Mouse (Mus musculus): Measurements from ENCODE around the gene Lsm14a.
"Not testable (repeated sequence)": the region's sequence is repeated elsewhere in the genome, so short reads cannot be mapped to it uniquely, and the experiment has no call there.

The Lsm14a gene

GRCm38 (mm10) chr7:34373906-34374305 is 19.2 kb downstream of the Lsm14a start:
- no peak for DNase-seq (ENCODE audit: low read depth, low spot score)

GRCm38 (mm10) chr7:34355629-34356028 is 37.5 kb downstream of the Lsm14a start:
- DNase-seq (ENCODE audit: low read depth, low spot score), result no peak

- no peak for DNase-seq (ENCODE audit: low read depth, low spot score)
Measured at GRCm38 (mm10) chr7:34351997-34352396, 41.1 kb downstream of the Lsm14a start.

- no peak for DNase-seq (ENCODE audit: low read depth, low spot score)
Measured at GRCm38 (mm10) chr7:34350166-34350565, 42.9 kb downstream of the Lsm14a start.

GRCm38 (mm10) chr7:34348011-34348410 is 45.1 kb downstream of the Lsm14a start:
- DNase-seq (ENCODE audit: low read depth, low spot score), result no peak

- DNase-seq (ENCODE audit: low read depth, low spot score), result no peak
Measured at GRCm38 (mm10) chr7:34347041-34347440, 46.1 kb downstream of the Lsm14a start.

GRCm38 (mm10) chr7:34346505-34346904 is 46.6 kb downstream of the Lsm14a start:
- no peak for DNase-seq (ENCODE audit: low read depth, low spot score)

- no peak for DNase-seq (ENCODE audit: low read depth, low spot score)
Measured at GRCm38 (mm10) chr7:34342040-34342793, 50.9 kb downstream of the Lsm14a start.

GRCm38 (mm10) chr7:34340841-34341240 is 52.3 kb downstream of the Lsm14a start:
- DNase-seq (ENCODE audit: low read depth, low spot score), result no peak

GRCm38 (mm10) chr7:34339164-34339489 is 54.0 kb downstream of the Lsm14a start:
- no peak for DNase-seq (ENCODE audit: low read depth, low spot score)

GRCm38 (mm10) chr7:34338445-34339163 is 54.5 kb downstream of the Lsm14a start:
- no peak for DNase-seq (ENCODE audit: low read depth, low spot score)

- no peak for DNase-seq (ENCODE audit: low read depth, low spot score)
Measured at GRCm38 (mm10) chr7:34337268-34337667, 55.8 kb downstream of the Lsm14a start.

GRCm38 (mm10) chr7:34336545-34336944 is 56.6 kb downstream of the Lsm14a start:
- not testable (repeated sequence) for DNase-seq (ENCODE audit: low read depth, low spot score)

GRCm38 (mm10) chr7:34327493-34327892 is 65.6 kb downstream of the Lsm14a start:
- DNase-seq (ENCODE audit: low read depth, low spot score), result no peak

GRCm38 (mm10) chr7:34324857-34325256 is 68.3 kb downstream of the Lsm14a start:
- DNase-seq (ENCODE audit: low read depth, low spot score), result no peak

GRCm38 (mm10) chr7:34324005-34324404 is 69.1 kb downstream of the Lsm14a start:
- DNase-seq (ENCODE audit: low read depth, low spot score), result no peak

GRCm38 (mm10) chr7:34323351-34323750 is 69.8 kb downstream of the Lsm14a start:
- no peak for DNase-seq (ENCODE audit: low read depth, low spot score)

GRCm38 (mm10) chr7:34321958-34322357 is 71.2 kb downstream of the Lsm14a start:
- DNase-seq (ENCODE audit: low read depth, low spot score), result no peak

- DNase-seq (ENCODE audit: low read depth, low spot score), result no peak
Measured at GRCm38 (mm10) chr7:34321119-34321518, 72.0 kb downstream of the Lsm14a start.

- DNase-seq (ENCODE audit: low read depth, low spot score), result no peak
Measured at GRCm38 (mm10) chr7:34319957-34320356, 73.2 kb downstream of the Lsm14a start.

GRCm38 (mm10) chr7:34319123-34319522 is 74.0 kb downstream of the Lsm14a start:
- DNase-seq (ENCODE audit: low read depth, low spot score), result no peak

- no peak for DNase-seq (ENCODE audit: low read depth, low spot score)
Measured at GRCm38 (mm10) chr7:34317901-34318476, 75.1 kb downstream of the Lsm14a start.

GRCm38 (mm10) chr7:34313443-34313875 is 79.7 kb downstream of the Lsm14a start, which contains the start of gene 4931406P16Rik:
Gene 4931406P16Rik (minus strand): TSS chr7:34313551.
- peak; percentile 69 for DNase-seq (ENCODE audit: low read depth, low spot score)
